Mouse (Mus musculus): ENCODE data around the gene Wdr3. TPM values are rescaled to one million over a fixed set of nuclear protein-coding genes. Genes with fewer than 3 reads are reported as not detected.

Wdr3 gene
- polyA plus RNA-seq, 1 experiment from 2014 or later = 45.3 TPM

DNA sequence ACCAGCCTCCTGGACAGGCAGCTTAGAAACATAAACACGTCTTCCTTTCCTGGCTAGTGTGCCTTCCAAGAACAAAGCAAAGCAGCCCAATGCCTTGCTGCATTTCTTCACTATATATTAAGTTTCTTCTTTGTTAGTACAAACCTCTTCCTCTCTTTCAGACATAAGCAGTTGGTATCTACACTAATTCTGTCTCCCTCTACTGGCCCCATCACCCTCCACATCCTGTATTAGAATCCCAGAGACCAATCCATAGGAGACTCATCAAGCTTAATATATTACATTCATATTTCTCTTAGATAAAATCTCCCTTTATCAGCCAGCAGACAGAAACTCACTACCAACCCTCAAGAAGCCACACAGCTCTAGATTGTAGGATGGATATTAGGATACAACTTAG, 39.8 kb downstream of the Wdr3 start:
- H3K27ac ChIP-seq = no peak overlapping the region

DNA sequence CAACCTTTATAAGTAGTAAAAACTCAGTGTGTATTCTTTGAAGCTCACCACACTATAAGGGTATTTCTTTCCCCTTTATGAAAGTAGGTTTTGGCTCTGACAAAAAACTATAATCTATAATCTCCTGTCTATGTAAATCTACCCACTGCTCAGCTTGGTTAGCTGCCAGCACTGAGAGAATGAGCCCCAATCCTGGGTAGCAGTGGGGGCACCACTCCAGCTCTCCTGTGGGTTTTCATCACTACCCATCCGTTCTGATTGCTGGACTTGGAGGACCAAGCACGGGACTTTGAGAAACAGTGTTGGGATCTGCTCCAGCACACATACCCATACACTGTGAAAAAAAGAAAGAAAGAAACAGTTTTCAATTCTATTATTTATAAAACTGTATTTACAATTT, 40.2 kb downstream of the Wdr3 start:
- Histone ChIP-seq H3K9me3 (replicated peaks) (no peaks in the 10 kb centered on the region), H3K4me3 (replicated peaks) (no peak overlapping the region), H3K36me3 (no peaks in the 10 kb centered on the region), H3K27me3 (no peaks in the 10 kb centered on the region), H3K9ac (no peak overlapping the region), H3K27ac (no peak overlapping the region), H3K4me1 (no peaks in the 10 kb centered on the region), H3K4me2 (no peak overlapping the region)
- ATAC-seq (replicated peaks; ENCODE audit: low FRiP score) = no peak
- WGBS = 72% methylated on average over 2 of the region's 2 CpGs

More for the DNA sequence above, 39.8 kb downstream of the Wdr3 start:
- no peak overlapping the region for H3K4me3 ChIP-seq (replicated peaks)
- no peaks in the 10 kb centered on the region for H3K27me3 ChIP-seq
- no peak for ATAC-seq (replicated peaks; ENCODE audit: low FRiP score)
- WGBS = 50% methylated on average over 1 of the region's 1 CpGs
- no peak overlapping the region for H3K9ac ChIP-seq
- H3K4me1 ChIP-seq = no peaks in the 10 kb centered on the region
- H3K9me3 ChIP-seq (replicated peaks) = no peaks in the 10 kb centered on the region
- no peak overlapping the region for H3K4me2 ChIP-seq
- no peaks in the 10 kb centered on the region for H3K36me3 ChIP-seq

DNA sequence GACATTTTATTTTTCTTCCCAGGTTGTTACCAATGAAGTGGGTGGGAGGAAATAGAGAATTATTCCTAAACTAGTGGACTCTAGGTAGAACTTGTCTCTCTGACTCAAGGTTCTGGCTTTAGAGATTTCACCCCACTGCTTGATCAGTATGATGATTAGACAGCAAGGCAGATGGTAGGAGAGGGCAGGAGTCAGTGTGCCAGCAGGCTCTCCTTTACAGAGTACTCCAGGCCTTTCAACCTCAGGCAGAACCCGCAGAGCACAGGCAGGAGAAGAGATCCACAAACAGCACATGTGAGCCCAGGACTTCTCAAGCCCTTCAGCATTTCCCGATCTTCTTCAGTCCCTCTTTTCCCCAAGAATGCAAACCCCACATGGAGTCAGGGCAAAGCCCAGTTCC, 43.5 kb downstream of the Wdr3 start:
- no peaks in the 10 kb centered on the region for H3K4me1 ChIP-seq
- no peak overlapping the region for H3K4me2 ChIP-seq
- no peak overlapping the region for H3K9ac ChIP-seq
- ATAC-seq (replicated peaks; ENCODE audit: low FRiP score) = no peak
- H3K27ac ChIP-seq = no peak overlapping the region
- H3K9me3 ChIP-seq (replicated peaks) = no peaks in the 10 kb centered on the region
- no peaks in the 10 kb centered on the region for H3K27me3 ChIP-seq
- no peaks in the 10 kb centered on the region for H3K36me3 ChIP-seq
- H3K4me3 ChIP-seq (replicated peaks) = no peak overlapping the region
- 79% methylated on average over 2 of the region's 2 CpGs for WGBS

GRCm38 (mm10) chr3:100106736-100107135, 55.5 kb downstream of the Wdr3 start:
- 89% methylated on average over 2 of the region's 2 CpGs for WGBS
- no peaks in the 10 kb centered on the region for H3K36me3 ChIP-seq

DNA sequence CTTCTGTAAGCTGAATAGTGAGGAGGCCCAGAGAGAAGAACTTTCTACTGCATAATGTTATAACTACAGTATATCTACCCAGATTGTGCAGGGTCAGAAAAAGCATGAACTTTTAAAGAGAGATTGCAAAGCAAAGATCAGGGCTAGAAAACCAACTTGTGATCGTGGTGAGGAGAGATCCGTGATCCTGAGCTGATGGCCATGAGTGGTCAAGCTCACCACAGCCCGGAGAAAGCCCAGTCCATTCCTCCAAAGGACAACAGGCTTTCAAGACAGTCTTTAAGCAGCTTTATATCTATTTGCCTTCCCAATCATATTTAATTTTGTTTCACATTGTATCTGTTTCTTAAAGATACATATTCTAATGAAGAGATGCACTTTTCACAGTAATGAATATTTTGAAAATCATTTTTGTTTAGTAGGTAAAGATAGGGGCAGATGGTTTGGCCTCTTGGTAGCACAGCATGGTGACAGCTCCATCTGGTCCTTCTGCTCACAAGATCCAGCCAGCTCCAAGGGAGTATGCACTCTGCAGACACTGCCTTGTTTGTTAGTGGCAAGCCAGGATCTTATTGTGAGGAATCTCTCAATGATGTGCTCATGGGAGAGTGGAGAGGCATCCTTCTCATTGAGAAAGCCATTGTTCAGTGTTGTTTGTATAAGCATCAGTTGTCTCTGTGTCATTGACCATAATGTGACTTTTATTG, 59.7 kb downstream of the Wdr3 start:
- H3K4me3 ChIP-seq (replicated peaks) = no peak overlapping the region
- H3K27me3 ChIP-seq = no peaks in the 10 kb centered on the region
- no peak overlapping the region for H3K27ac ChIP-seq
- 94% methylated on average over 3 of the region's 3 CpGs for WGBS
- ATAC-seq (replicated peaks; ENCODE audit: low FRiP score) = no peak
- no peaks in the 10 kb centered on the region for H3K9me3 ChIP-seq (replicated peaks)
- no peaks in the 10 kb centered on the region for H3K4me1 ChIP-seq
- no peaks in the 10 kb centered on the region for H3K36me3 ChIP-seq
- H3K9ac ChIP-seq = no peak overlapping the region
- H3K4me2 ChIP-seq = no peak overlapping the region

More at GRCm38 (mm10) chr3:100106736-100107135, 55.5 kb downstream of the Wdr3 start:
- Histone ChIP-seq H3K9me3 (replicated peaks) (no peaks in the 10 kb centered on the region), H3K27me3 (no peaks in the 10 kb centered on the region), H3K27ac (no peak overlapping the region), H3K4me2 (no peak overlapping the region), H3K9ac (no peak overlapping the region), H3K4me3 (replicated peaks) (no peak overlapping the region), H3K4me1 (no peaks in the 10 kb centered on the region)
- no peak for ATAC-seq (replicated peaks; ENCODE audit: low FRiP score)

Other genes with a start within 250 kb of the Wdr3 start
- 24.9 and 26.1 TPM in 2 replicates for gene Gdap2, start within 50 bp of the Wdr3 start, polyA plus RNA-seq (2015; fragmentation: Nextera tagmentation; extraction: Ambion mirVana)

All from kidney, embryonic 15.5 days (tissue).